Mouse (Mus musculus) layer of hippocampus, adult 9-10 months (tissue): ENCODE measurements around the gene Il10rb.

Experiments
- DNase-seq: peaks from one replicate; pipeline ENCODE4 v3.0.0; 2022; ENCODE audit warnings: low spot score

Il10rb gene

GRCm38 (mm10) chr16:91382261-91382790, 23.6 kb upstream of the Il10rb start:
- no peak for DNase-seq

- DNase-seq: no peak
These were observed 21.7 kb upstream of the Il10rb start for GRCm38 (mm10) chr16:91384221-91384620.

GRCm38 (mm10) chr16:91385621-91386020, 20.3 kb upstream of the Il10rb start:
- no peak for DNase-seq

- no peak for DNase-seq
These were observed 19.4 kb upstream of the Il10rb start for GRCm38 (mm10) chr16:91386419-91387120.

GRCm38 (mm10) chr16:91387121-91387486, 18.9 kb upstream of the Il10rb start:
- no peak for DNase-seq

GRCm38 (mm10) chr16:91390100-91390499, 15.9 kb upstream of the Il10rb start:
- DNase-seq: no peak

- DNase-seq: no peak
These were observed 14.5 kb upstream of the Il10rb start, which contains the start of gene Gm21970 for GRCm38 (mm10) chr16:91391421-91391820. TSS of gene Gm21970 (plus strand) at chr16:91391721.

- DNase-seq: no peak
These were observed 11.0 kb upstream of the Il10rb start for GRCm38 (mm10) chr16:91394826-91395410.

- DNase-seq: no peak
These were observed 10.2 kb upstream of the Il10rb start for GRCm38 (mm10) chr16:91395633-91396392.

GRCm38 (mm10) chr16:91396844-91397537, 9.0 kb upstream of the Il10rb start:
- no peak for DNase-seq

- DNase-seq: no peak
These were observed 7.9 kb upstream of the Il10rb start for GRCm38 (mm10) chr16:91398030-91398429.

- DNase-seq: no peak
These were observed 7.0 kb upstream of the Il10rb start for GRCm38 (mm10) chr16:91398944-91399343.

GRCm38 (mm10) chr16:91401569-91402165, 4.3 kb upstream of the Il10rb start:
- DNase-seq: no peak

- DNase-seq: no peak
These were observed 2.2 kb upstream of the Il10rb start for GRCm38 (mm10) chr16:91403784-91404183.

- DNase-seq: no peak
These were observed 1.8 kb upstream of the Il10rb start for GRCm38 (mm10) chr16:91404187-91404586.

- no peak for DNase-seq
These were observed 961 bp upstream of the Il10rb start for GRCm38 (mm10) chr16:91404828-91405577.

- no peak for DNase-seq
These were observed 739 bp downstream of the Il10rb start for GRCm38 (mm10) chr16:91406585-91407220.

- no peak for DNase-seq
These were observed 7.3 kb downstream of the Il10rb start for GRCm38 (mm10) chr16:91413102-91413844.

GRCm38 (mm10) chr16:91415391-91416189, 9.6 kb downstream of the Il10rb start:
- DNase-seq: no peak
